Mouse (Mus musculus) urinary bladder, postnatal 36 days (tissue): ENCODE measurements at regions not wholly inside any gene's neighbourhood (a gene's known extent, or its start where the extent isn't known, plus 50 kb on each side); places are given as distances from the start of the nearest gene placed in this dataset.

ENCODE experiments used
- DNase-seq, 2 experiments: peaks; one replicate each; pipeline ENCODE4 v3.0.0; 2022; ENCODE audit warnings: low spot score in 2 of 2, mixed read lengths in 1 of 2

DNA sequence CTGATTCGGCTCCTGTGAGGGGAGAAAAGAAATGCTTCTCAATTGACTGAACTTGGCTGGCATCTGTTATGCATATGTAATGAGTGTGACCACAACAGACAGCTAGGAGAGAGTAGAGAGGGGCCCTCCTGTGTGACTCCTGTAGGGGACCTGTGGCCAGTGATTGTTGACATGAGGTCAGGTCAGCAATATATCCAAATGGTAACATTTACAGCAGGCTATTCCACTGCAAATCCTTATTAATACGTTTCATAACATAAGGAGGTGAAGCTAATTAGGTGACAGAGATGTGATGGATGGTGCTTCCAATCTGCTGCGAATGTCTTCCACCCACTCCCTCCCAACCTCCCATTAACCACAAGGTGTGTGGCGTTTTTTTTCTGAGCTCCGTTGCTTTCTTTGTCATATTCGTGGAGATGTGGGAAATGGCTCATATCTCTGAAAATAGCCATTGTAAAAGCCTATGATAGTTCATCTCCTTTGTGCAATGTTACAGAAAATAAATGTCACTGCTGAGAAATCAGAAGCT is 309.5 kb downstream of the Irx1 start:
- DNase-seq: no peak

GRCm38 (mm10) chr13:71653212-71653938 is 310.1 kb downstream of the Irx1 start:
- DNase-seq: no peak

DNA sequence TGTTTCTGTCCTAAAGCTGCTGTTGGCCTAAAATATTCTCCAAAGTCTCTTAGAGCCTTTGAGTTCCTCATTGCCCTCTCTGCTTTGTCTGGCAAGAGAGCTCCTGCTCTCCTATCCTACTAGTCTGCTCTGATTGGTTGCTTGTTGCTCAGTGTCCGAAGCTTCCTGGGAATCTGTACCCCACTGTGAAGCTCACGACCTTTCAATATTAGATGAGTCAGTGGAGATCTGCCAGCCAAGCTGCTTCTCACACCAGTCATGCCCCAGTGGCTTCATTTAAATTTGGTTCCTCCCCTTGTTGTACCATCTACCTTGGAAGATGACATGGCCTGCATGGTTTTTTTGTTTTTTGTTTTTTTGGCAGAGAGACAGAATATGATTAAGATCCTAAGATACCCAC is 313.6 kb downstream of the Irx1 start:
- DNase-seq: no peak

- peak; percentile 29 to 31 for DNase-seq
Measured at GRCm38 (mm10) chr13:71649031-71649430, 314.5 kb downstream of the Irx1 start.

GRCm38 (mm10) chr13:71631447-71631846 is 332.1 kb downstream of the Irx1 start:
- DNase-seq: no peak

- no peak for DNase-seq
Measured at GRCm38 (mm10) chr13:71617198-71617597, 346.3 kb downstream of the Irx1 start.

GRCm38 (mm10) chr13:71612393-71613179 is 350.9 kb downstream of the Irx1 start:
- no peak for DNase-seq

- no peak for DNase-seq
Measured at GRCm38 (mm10) chr13:71582486-71582885, 381.0 kb downstream of the Irx1 start.

- no peak for DNase-seq
Measured at GRCm38 (mm10) chr13:71565895-71566294, 397.6 kb downstream of the Irx1 start.

DNA sequence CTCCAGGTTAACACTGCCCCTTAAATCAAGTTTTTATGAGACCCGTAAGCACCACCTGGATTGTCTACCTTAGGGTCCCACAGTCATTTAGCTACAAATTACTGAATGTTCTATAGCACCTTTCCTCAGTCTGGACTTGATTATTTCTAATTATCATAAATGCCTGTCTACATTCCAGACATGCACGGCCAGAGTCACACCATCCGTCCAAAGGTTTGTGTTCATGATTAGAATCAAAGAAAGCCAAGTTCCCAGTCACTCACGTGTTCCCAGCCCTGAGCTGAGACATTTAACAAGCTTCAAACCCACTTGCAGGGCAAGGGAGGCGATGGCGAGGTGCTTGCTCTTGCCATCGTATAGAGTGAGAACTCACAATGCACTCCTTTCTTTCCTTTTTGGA is 398.1 kb downstream of the Irx1 start:
- DNase-seq: no peak

DNA sequence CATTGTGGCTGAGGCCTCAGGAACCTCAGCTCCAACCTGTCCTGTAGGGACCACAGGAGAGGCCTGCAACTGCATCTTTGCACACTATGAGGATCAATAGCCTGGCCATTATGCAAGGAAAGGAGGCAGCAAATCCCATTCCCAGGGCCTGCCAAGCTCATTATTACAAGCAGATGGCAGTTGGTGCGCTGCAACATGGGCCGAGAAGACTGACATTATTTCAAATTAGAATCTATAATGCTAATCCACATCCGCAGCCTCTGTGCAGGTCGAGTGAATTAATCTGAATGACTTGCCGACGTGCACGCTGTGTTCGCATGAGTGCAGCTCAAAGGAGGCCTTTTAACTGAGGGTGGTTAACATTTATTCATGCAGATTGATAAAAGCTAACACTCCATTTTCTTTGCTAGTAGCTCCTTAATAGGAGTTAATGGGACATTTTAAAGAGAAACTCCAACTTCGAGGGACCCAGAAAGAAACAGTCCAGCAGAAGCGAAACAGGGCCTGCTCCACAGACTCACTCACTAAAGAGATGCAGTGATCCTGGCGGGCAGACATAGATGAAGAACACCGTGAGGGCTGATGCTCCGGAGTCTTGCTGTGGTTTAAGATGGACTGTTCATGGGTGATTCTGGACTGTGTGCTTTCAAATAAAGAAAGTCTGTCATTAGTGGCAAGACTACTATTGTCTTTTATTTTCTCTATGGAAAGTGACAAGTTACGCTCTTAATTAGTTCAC is 404.9 kb downstream of the Irx1 start:
- no peak for DNase-seq

- DNase-seq: no peak
Measured at GRCm38 (mm10) chr13:71555471-71555870, 408.1 kb downstream of the Irx1 start.

DNA sequence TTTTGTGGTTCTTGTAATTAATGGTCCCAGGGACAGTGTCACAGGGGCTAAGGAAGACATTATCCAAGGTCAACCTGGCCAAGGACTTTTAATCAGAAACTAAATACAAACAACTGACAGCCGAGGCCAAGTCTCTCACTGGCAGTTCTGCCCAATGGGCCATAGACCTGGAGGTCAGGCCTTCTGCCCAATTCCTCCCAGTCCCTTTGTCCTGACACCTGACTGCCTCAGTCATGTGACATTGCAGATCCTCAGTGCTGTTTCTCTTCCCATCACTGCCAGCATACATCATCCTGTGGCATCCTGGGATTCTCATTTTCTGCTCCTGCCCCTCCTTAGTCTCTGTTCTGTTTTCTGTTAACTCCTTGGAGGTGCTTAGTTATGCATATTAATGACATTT is 413.4 kb downstream of the Irx1 start:
- DNase-seq: no peak

DNA sequence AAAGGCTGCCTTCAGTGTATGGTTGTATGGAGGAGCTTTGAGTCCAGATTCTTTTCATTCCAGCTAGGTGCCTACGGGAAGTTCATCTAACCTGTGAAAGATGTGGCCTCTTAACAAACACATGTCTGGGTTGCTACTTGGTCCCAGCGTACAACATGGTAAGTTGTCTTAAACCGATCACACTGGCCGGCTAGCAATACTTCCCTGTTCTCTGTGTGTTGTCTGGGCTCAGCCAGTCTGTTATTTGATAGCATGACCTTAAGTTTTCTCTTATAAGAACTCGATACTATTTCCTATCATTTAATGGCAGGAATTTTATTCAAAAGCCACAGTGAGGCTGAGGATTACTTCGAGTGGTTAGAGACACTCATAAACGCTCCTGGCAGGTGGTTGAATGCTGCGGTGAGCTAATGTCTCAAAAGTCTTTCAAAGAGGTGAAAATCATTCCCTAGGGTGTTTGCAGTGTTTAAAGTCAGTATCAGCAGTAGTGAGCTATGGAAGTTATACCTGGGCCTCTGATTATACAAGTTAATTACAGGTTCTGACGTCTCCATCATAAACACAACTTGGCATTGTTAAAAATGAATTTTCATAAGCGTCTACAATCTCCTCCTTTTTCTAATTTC is 414.2 kb downstream of the Irx1 start:
- no peak for DNase-seq

DNA sequence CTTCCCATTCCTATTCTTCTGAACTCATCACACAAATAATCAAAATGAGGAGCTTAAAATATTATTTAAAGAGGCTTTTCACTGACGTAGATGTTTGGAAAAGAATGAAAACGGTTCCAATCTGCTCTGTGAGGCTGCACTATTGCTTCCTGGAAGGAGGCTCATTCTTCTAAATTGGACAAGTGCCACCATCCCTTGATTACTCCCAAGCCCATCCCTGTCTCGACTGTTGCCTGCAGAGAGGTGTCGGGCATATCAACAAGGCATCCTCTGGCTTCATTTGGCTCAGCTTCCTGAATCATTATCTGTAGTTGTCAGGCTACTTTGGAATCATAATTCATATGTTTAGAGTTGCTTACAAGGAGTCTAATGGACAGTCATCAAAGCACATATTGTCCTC is 425.3 kb downstream of the Irx1 start:
- no peak for DNase-seq

- no peak for DNase-seq
Measured at GRCm38 (mm10) chr13:71532796-71533351, 430.6 kb downstream of the Irx1 start.

DNA sequence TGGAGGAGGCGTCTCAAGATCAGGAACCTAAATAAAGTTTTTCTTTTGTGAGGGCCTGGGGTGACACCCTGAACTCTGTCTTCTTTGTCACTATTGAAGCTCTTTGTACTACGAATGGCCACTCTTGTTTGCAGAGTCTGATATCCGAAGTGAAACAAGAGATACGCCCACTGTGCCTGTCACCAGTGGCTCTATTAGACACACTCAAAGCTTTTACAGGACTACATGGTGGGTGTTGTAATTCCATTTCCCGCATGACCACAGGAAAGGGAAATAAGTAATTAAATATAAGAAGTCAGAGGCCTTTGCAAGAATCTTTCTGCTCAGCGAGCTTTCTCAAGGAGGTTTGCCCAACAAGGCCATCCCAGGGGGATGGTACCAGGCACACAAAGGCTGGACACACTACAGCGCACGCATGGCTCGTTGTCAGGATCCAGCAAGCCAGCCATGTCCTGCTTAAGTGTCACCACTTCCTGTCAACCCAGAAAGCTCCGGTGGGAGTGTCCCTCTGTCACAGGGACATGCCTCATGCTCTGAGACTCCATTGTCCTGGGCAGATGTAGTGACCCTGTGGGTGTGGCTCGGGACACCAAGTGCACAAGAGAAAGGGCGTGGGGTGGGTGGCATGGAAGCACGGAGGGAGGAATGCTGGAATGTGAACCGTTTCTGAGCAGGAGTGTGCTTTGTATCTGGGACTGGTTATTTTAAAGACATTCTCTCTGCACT is 434.0 kb downstream of the Irx1 start:
- no peak for DNase-seq

- DNase-seq: no peak
Measured at GRCm38 (mm10) chr13:71517776-71518175, 445.7 kb downstream of the Irx1 start.

- DNase-seq: no peak
Measured at GRCm38 (mm10) chr13:71513204-71513603, 450.3 kb downstream of the Irx1 start.

DNA sequence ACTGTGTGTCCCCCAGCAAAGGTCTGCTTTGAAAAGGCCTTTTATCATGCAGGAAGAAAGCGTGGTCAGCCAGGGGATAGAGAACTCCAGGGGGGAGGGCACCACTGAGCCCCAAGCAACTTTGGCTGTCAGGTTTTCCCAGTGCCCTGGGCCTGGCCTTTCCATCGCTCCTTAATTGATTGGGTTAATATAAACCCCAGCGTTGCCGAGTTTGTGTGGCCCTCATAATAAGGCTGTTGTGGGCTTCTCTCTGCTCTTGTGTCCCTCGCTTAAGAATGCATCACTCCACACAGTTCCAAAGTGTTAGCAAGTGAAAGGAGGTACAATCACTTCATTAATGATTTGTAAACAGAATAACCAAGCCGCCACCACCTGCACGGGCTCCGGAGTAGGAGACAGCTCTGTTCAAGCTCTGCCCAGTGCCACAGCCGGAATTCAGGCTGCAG is 455.5 kb downstream of the Irx1 start:
- DNase-seq: no peak

GRCm38 (mm10) chr13:71507421-71507931 is 456.0 kb downstream of the Irx1 start:
- DNase-seq: no peak
